8 mouse cellular contexts compared by ENCODE assay signal in genomic region chr14:19974978-19975493, GRCm38 (mm10). TPM values are rescaled to one million over a fixed set of nuclear protein-coding genes. Genes with fewer than 3 reads are reported as not detected.
A peak's percentile ranks its signal among the peaks of the same experiment; 100 is the strongest.
DNase-seq lines count a peak whose midpoint lies in the region; ATAC-seq lines count a peak whose summit lies in the region.

No protein-coding gene starts in this region.

- WGBS in limb, embryonic 13.5 days, result 14% methylated on average over 11 of the region's 11 CpGs
- 24% methylated on average over 11 of the region's 11 CpGs for WGBS in neural tube, embryonic 11.5 days

- H3K4me2 ChIP-seq in limb, embryonic 13.5 days (replicated peaks), result peak overlapping the region; percentile 71
- H3K4me2 ChIP-seq in neural tube, embryonic 11.5 days (ENCODE audit: low read depth), result peak overlapping the region; percentile 44

- peak overlapping the region; percentile 66 for H3K9ac ChIP-seq in limb, embryonic 13.5 days
- peak overlapping the region; percentile 57 for H3K9ac ChIP-seq in neural tube, embryonic 11.5 days (ENCODE audit: low read length)

- no peaks in the 10 kb centered on the region for H3K36me3 ChIP-seq in limb, embryonic 13.5 days
- no peaks in the 10 kb centered on the region for H3K36me3 ChIP-seq in neural tube, embryonic 11.5 days (ENCODE audit: control insufficient read depth, insufficient read depth, low read length)

- peak overlapping the region; percentile 41 for H3K4me3 ChIP-seq in limb, embryonic 13.5 days
- H3K4me3 ChIP-seq in neural tube, embryonic 11.5 days (ENCODE audit: low read depth, low read length), result peak overlapping the region; percentile 40

- H3K9me3 ChIP-seq in limb, embryonic 13.5 days, result no peaks in the 10 kb centered on the region
- H3K9me3 ChIP-seq in neural tube, embryonic 11.5 days (ENCODE audit: control insufficient read depth, low read length), result no peaks in the 10 kb centered on the region

- peak overlapping the region; percentile 79 for H3K27ac ChIP-seq in limb, embryonic 13.5 days
- H3K27ac ChIP-seq in neural tube, embryonic 11.5 days (ENCODE audit: low read depth, low read length), result peak overlapping the region; percentile 68

- peaks cover 36% of the 10 kb centered on the region for H3K4me1 ChIP-seq in limb, embryonic 13.5 days
- peaks cover 18% of the 10 kb centered on the region for H3K4me1 ChIP-seq in neural tube, embryonic 11.5 days (ENCODE audit: control insufficient read depth, insufficient read depth, low read length)

- no peaks in the 10 kb centered on the region for H3K27me3 ChIP-seq in limb, embryonic 13.5 days
- H3K27me3 ChIP-seq in neural tube, embryonic 11.5 days (ENCODE audit: control insufficient read depth, insufficient read depth, low read length), result no peaks in the 10 kb centered on the region

- peak; percentile 33 to 48 for DNase-seq in layer of hippocampus, postnatal 36 days
- no peak for DNase-seq in layer of hippocampus, adult 8-10 months (ENCODE audit: low spot score in 2 of 2)
- DNase-seq in cerebellum, adult 18-20 months, result peak; percentile 30 to 51
- DNase-seq in forelimb bud, embryonic 11.5 days (ENCODE audit: low read depth, low spot score), result peak; percentile 63
- DNase-seq in neural tube, embryonic 11.5 days (ENCODE audit: low spot score), result peak; percentile 47
- DNase-seq in gastrocnemius, adult 18-20 months (ENCODE audit: low spot score), result no peak
- DNase-seq in adrenal gland, postnatal 10 days, result no peak

- ATAC-seq in limb, embryonic 13.5 days (ENCODE audit: low FRiP score, low read depth), result no peak
- no peak for ATAC-seq in neural tube, embryonic 11.5 days (ENCODE audit: insufficient read depth, low FRiP score, low TSS enrichment)

RNA-seq across cellular contexts. Expression of gene Gng2, which starts 2.4 kb away (rescaled TPM):
- total RNA-seq in layer of hippocampus, postnatal 36 days (2021), result 100 to 1,000 TPM; 284 to 297 TPM
- 100 to 1,000 TPM; 262 to 293 (median 273) TPM for total RNA-seq in layer of hippocampus, adult 8-10 months (2022)
- 62.1 and 71.6 TPM in 2 replicates for polyA plus RNA-seq in limb, embryonic 13.5 days (2015; fragmentation: Nextera tagmentation; extraction: Ambion mirVana)
- polyA plus RNA-seq in neural tube, embryonic 11.5 days (2014; fragmentation: Nextera tagmentation; extraction: Ambion mirVana), result 161 and 175 TPM in 2 replicates
- total RNA-seq in gastrocnemius, adult 18-20 months (2021), result 1 to 10 TPM; 2.4 to 6.6 TPM
- total RNA-seq in adrenal gland, postnatal 10 days (2021), result 10 to 100 TPM; 43.5 to 55.8 TPM

Comparison
In these comparisons a context has a peak if more than half of its experiments do, and no peak if none do; other contexts are left out.
1. DNase-seq: peak in layer of hippocampus, postnatal 36 days (2 of 2), cerebellum, adult 18-20 months (2 of 2), forelimb bud, embryonic 11.5 days (single experiment) and neural tube, embryonic 11.5 days (single experiment); none in layer of hippocampus, adult 8-10 months (0 of 2), gastrocnemius, adult 18-20 months (single experiment) and adrenal gland, postnatal 10 days (single experiment).
2. RNA of gene Gng2, which starts 2.4 kb away (total RNA-seq): 284 to 297 TPM in layer of hippocampus, postnatal 36 days, 262 to 293 TPM in layer of hippocampus, adult 8-10 months and 43.5 to 55.8 TPM in adrenal gland, postnatal 10 days; 2.4 to 6.6 TPM in gastrocnemius, adult 18-20 months; every median in the first group is over 4 times any median in the second.